Mouse (Mus musculus) heart, adult 18-20 months (tissue): Measurements from ENCODE around the gene Sez6l. TPM values are rescaled to one million over a fixed set of nuclear protein-coding genes. Genes with fewer than 3 reads are reported as not detected.
"Not testable (repeated sequence)": the region's sequence is repeated elsewhere in the genome, so short reads cannot be mapped to it uniquely, and the experiment has no call there.

ENCODE experiments used
- DNase-seq, 2 experiments: peaks; one replicate each; pipeline ENCODE4 v3.0.0; 2021 to 2022; ENCODE audit warnings: mixed read lengths in 1 of 2
- total RNA-seq, 2 experiments: library from RNA; stranded (reverse); gene quantifications; 2 replicates each; pipeline ENCODE4 v1.2.3; 2021

The Sez6l gene
- total RNA-seq, 2 experiments from 2014 or later, result 0.05 to 0.10 TPM

DNA sequence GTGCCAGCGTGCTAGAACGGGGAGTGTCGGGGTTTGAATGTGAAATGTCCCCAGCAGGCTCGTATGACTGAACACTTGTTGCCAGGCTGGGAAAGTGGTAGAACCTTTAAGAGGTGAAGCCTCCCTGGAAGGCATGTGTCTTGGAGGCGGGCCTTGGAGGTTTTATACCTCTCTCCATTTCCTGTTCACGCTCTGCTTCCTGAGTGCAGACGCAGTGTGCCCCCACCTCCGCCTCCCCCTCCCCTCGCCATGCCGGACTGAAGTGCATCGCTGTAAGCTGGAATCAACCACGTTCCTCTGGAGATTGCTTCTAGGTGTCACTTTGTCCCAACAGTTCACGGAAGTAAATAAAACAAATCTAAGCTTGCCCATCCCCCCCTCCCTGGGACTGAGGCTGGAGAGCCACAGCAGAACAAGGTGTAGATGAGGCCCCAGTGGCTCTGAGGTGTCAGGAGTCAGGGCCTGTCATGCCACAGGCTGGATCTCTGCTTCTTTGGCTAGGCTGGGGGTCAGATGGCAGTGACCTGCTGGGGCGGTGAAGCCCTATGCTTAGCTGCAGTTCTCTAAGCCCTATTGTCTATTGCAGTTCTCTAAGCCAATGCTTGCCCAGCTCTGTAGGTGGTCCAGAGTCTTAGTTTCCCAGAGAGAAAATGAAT is 145.7 kb downstream of the Sez6l start:
- DNase-seq, result no peak

DNA sequence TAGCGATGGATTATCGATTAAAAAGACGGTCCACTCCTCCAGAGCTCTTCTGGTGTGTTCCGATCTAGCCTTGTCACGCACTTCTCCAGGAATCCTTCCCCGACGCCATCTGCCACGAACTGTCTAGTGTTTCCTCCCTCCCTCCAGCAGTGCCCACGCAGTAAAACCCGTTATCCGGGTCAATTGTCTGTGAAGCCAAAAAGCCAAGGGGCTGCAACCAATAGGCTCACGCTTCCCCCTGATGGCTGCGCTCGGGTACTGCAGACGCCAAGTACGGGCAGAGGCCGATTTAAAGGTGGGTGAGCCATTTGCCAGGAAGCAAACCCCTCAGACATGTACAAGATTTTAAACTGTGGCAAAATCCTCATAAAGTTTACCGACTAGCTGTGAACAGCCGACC is 148.0 kb downstream of the Sez6l start:
- peak; percentile 38 to 67 for DNase-seq

DNA sequence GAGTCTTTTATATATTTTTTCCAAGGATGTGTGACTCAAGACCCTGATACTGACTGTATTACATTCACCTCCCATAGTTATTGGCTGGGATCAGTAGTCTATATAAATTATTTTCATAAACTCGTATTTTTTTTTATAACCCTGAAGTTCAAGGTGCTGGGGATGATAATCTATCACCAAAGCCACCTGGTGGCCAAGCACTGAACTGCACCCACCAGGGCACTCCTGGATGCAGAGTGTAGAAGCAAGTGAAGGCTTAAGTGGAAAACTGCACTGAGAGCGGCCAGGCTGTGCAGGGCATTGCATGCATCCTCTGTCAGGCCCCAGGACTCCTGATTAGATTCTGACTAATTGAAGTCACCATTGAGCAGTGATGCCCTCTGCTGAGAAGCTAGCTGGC is 149.7 kb downstream of the Sez6l start:
- peak; percentile 27 to 59 for DNase-seq

DNA sequence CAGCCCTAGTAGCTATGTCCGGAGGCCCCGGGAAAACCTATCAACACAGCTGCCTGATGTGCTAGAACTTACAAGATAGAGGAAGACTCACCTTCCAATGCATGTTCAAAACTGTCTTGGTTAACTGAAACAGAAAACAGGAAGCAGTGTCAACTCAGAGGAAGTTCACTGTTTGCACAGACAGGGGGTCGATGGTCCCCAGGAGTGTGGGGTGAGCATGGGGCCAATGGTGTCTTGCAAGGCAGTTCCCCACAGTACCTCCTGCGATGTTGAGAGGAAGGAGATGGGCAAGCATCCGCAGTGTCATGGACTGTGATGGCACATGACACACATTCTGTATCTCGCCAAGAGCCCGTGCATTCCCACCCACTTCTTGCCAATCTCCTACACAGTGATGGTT is 150.3 kb downstream of the Sez6l start:
- DNase-seq, result no peak

DNA sequence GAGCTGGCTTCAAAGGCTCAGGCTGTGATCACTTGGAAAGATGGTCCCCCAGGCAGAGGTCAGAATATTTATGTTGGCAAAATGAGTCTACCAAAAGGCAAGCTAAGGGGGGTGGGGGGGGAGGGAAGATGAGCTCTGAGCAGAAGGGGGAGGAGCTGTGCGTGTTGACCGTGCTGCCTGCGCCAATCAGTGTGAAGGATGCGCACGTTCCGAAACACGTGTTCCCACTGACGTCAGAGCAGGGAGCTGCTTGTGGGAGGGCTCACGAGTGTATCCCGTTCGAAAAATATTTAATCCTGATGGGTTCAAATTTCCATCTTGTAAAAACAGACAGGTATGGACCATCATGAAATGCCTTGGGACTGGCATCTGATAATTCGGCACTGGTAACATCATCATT is 157.4 kb downstream of the Sez6l start:
- no peak for DNase-seq

DNA sequence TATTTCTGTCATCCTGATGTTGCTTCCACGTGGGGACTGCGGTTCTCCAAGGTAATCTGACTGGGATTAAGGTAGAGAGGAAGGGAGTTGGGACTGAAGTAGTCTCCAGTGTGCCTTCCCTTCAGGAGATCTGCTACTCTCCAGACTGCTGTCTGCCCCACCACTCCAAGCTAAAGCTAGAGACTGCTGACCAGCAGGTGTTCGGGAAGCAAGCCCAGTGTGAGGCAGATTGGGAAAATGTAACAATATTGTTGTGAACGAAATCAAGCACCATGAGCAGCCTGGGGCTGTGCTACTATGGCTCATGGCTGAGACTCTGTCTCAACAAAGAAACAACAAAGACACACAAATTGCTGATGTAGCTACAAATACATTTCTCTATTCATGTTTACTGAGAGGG is 159.0 kb downstream of the Sez6l start:
- DNase-seq, result no peak

DNA sequence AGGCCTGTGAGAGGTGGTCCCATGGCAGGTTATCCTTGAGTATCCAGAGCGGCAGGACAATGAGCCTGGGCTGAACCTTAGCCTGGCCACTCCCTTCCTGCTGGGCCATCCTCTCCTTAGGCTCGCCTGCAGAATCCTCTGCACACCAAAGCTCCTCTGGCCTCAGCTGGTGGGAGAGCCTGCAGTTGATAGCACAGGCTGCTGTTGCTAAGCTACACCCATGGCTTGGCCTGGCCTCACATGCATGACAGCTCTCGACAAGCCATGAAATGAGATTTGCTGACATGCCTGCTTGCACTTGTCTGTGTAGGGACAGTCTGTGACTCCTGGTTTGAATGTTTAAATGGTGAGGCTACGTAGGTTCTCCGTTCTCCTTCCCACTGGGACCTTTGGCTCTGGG is 160.3 kb downstream of the Sez6l start:
- DNase-seq, result no peak

DNA sequence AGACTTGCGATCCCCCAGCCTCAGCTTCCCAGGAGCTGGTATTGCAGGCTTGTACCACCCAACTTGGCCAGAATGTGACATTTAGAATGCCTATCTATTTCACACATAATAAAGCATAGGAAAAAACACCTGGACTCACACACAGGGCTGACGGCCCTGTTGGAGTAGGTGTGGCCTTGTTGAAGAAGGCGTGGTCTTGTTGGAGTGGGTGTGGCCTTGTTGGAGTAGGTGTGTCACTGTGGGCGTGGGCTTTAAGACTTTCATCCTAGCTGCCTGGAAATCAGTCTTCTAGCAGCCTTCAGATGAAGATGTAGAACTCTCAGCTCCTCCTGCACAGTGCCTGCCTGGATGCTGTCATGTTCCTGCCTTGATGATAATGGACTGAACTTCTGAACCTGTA is 164.2 kb downstream of the Sez6l start:
- DNase-seq, result not testable (repeated sequence)

DNA sequence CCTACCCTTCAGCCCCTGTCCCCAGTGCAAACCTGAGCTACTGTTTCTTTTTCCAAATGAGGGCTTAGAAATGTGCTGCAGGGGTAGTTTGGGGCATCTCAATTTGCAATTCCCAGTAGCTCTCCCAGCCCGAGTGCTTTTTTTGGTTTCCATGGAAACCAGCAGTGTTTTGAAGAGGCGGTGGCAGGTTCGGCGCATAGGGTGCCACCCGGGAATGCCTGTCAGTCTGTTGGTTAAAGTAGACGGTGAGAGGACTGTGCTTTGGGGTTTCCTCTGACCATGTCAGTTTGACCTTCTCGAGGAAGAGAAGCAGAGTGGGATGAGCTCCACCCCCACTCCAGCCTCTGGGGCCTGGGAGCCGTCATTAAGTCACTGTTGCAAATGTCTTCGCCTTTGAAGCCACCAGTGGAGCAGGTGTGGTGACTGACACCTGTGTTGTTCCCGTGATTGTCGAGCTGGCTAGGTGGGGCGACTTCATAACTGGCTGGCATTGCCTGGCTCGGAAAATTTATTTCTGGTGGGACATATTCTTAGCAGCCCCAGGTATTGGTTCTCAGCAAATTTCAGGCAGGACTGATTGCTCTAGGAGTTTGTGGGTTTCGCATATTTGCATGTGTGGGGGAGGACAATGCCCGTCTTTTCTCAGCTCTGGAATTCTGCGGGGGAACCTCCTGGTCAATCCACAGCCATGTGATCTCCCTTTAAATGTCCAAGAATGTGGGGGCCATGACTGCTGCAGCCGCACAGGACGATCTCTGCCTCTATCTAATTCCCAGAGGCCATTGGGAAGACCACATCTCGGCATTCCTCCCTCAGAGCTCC is 165.3 kb downstream of the Sez6l start:
- DNase-seq, result no peak

DNA sequence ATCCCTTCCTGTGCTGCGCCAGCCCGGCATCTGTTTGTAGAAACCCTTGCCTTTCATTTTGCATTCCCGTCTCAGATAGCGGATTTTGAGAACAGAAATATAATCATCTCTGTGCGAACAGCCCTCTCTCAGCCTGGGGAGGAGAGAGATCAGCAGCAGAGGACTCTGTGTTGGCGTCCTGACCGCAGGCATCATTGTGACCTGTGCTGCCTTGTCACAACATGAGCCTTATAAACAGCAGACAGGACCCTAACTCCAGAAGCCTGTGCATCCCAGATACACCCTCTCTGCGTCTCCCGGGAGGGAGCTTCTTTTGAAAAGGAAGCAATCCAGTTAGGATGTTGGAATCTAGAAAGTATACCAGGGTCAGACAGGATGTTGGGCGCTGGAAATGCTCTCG is 165.9 kb downstream of the Sez6l start:
- DNase-seq, result no peak

DNA sequence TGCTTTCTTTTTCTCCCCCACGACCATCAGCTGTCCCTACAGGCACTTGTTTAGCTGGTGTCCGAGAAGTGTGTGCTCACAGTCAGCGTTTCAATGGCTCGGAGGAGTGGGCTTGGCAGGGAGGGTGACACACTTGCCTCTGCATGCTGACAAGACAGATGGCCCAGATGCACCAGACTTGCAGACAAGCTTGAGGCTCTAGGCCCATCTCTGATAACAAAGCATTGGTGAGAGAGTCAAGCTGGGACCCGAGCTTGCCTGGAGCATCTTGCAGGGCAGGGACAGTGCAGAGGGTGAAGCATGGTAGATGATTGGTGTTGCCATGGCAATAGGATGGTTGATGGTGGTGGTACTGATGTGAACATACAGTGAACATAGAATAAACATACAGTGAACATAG is 167.7 kb downstream of the Sez6l start:
- no peak for DNase-seq

DNA sequence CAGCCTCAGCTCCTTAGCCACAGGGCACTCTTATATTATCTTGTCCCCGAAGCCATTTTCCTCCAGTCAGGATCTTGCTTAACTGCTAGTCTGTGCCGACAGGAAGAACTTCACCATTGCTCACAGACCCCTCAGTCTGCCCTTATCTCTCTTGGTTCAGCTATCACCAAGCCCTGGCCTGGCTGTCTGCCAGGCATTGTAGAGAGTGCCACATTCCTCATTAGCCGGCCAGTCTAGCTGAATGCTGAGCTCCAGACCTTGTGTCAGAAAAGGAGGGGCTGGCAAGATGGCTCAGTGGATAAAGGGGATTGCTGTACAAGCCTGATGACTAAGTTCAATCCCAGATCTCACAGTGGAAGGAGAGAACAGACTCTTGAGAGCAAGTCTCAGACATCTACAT is 171.0 kb downstream of the Sez6l start:
- DNase-seq, result no peak

DNA sequence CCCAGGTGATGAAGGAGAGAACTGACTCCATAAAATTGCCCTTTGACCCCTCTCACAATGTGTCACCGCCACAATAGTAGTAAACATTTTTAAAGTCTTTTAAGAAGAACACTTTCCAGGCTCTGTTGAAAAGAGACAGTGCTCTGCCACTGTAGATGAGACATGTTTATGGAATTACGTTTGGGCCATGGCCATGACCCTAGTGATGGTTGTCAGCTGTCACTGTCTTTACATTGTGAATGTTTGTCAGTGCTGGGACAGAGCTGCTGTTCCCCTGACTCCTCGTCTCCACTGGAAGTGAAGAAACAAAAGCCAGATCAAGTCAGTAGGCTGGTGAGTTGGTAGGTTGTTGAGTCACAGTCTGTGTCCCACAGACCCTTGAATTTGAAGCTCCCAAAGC is 174.5 kb downstream of the Sez6l start:
- no peak for DNase-seq

DNA sequence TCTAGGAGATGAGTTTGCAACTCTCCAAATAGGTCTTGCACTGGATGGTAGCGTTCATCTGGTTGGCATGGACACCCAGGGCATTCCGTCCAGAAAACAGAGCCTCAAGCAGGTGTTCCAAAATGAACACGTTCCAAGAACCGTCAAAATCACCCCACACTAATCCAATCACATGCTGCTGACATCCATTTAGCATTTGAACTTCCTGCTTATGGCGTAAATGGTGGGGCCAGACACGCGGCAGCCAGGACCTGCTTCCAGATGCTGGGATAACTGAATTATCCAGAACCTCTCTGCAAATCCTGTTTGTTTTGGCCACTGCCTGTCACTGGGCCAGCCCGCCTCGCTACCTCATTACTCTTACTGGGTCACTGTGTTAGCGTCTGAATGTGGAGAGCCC is 177.7 kb downstream of the Sez6l start:
- no peak for DNase-seq

DNA sequence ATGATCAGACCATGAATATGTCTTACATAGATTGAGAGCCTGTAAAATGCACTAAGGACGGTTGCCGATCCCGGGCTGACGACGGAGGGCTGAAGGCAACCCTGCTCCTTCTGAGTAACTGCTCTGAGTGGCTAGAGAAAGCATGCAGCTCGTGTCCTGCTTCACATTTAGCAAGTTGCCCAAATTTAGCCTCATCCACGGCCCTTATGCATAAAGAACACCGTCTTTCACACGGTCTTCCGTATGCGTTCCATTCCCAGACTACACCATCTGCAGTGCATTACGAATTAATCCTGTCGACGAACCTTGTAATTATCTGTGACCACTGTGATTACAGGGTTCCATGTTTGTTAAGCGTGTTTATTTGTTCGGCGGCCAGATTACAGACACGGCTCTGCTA is 180.9 kb downstream of the Sez6l start:
- DNase-seq, result no peak

DNA sequence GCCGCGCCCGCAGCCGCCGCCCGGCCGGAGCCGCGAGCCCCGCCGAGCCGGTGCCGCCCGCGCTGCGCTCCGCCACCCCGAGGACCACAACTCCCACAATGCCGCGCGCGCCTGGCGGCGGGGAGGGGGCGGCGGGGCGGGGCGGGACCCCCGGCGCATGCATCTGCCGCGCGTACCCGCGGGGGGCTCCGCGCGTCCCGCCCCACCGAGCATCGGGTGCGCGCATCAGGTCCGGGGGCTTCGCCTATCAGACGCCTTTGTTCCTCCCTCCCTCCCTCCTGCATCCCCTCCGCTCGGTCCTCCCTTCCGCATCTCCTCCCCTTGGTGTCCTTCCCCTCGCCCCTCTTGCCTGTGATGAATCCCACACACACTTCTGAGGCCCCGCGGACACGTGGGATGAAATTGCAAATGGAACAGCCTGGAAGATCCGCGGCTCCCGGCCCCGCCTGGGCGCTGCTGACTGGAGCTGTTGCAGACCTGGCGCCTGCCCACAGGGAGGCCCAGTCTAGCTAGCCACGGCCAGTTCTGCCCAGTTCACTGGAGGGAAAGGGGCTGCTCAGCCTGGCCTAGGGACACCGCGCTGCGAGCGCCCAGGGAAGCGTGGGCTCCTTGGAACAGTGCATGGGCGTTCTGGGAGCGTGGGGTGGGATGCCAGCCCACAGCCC is 182.1 kb downstream of the Sez6l start, which contains the start of gene Asphd2:
TSS of gene Asphd2 (minus strand) at position 88 of the 665 bp plus-strand sequence.
- DNase-seq, result peak; percentile 18 to 45

DNA sequence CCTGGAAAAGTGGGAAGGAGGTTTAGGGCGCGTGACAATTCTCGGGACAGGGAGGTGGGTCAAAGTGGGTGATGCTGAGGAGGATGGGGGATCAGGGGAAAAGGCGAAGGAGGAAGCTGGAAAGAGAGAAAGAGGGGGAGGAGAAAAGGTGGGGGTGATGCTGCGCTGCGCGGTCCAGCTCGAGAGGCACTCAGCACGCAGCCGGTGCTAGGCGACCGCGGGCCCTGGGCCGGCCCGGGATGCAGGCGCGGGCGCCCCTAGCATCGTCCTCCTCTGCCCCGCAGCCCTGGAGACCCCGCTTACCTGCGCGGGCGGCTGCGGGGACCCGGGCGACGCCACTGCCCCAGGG is 182.6 kb downstream of the Sez6l start:
- DNase-seq, result no peak

DNA sequence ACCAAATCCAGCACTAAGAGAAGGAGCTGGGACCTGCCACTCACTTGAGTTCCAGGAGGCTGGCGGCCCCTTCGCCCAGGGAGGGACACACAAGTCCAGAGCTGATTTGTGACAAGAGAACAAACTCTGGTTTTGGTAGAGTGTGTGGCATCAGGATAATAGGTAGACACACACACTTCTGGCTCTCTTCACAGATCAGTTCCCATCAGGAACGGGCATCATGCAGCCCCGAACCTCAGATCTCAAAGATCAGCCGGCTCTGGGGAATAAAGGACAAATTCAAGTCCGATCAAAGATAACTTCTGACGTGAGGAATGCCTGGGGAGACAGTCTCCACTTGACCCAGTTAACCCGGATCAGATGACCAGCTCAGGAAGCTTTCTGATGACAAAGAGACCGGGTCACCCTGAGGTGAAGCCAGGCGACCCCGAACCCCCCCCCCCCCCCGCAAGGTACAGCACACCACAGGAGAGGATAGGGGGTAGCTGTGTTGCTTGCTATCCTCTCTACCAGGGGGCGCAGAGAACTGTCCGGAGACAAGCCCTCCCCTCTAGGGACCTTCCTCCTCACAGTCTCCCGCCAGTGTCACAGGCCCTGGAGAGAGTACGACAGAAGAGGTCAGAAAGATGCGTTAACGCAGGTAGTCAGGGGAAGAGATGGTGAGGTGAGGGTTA is 183.1 kb downstream of the Sez6l start:
- DNase-seq, result no peak

DNA sequence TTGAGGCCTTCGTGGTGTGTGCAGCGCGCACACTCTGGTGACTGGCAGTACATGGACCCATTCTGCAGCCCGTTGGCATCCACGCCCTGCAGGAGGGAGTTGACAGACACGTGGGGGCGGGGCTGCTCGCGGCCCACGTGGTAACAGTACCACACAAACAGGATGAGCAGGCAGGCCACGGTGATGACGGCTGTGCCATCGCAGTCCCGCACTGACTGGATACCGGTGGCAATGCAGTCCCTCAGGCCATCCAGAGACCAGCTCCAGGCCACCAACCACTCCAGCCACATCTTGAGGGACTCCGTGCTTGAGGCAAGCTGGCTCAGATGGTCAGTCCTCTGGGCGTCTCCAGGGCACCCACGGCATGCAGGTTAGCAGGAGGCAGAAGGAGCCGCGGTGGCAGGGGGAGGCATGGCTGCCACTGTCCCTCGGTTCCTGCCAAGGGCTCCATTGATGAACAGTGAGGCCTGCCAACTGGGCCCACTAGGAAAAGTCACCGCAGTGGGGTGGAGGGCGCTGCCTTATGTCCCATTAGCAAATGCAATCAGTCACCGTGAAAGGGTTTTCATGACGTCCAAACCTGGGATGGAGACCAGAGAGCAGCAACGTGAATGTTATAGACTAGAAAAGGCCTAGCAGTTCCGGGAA is 185.2 kb downstream of the Sez6l start:
- no peak for DNase-seq

DNA sequence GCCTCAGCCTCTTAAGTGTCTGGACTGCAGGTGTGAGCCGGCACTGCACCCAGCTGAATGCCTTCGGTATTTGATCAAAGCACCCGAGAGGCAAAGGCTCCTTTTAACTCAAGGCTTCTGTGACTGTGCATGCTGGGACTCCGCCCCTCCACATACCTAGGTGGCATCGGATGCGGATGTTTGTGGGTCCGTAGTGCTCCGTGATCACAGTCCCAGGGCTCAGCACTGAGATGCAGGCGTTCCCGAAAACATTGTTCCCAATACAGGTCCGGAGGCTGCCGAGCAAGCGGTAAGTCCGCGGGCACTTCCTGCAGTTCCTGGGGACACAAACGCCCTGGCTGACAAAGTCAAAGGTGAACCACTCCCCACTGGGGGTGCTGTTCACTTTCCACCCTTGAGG is 186.0 kb downstream of the Sez6l start:
- no peak for DNase-seq

DNA sequence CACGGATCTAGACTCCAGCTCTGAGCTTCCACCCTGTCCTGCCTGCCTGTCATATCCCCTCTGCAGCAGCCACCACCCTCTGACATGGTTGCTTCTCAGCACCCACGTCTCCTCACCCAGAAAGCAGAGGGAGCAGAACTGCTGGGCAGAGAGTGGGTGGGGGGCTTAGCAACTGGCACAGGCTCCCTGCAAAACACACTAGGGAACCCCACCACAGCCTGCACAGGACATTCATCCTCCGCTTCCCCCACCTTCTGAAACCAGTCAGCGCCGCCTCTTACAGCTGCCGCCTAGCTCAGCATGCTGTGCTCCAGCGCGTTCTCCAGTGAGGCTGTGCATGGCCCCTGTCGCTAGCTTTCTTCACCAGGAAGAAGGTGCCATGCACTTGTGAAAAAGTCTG is 187.6 kb downstream of the Sez6l start:
- no peak for DNase-seq

DNA sequence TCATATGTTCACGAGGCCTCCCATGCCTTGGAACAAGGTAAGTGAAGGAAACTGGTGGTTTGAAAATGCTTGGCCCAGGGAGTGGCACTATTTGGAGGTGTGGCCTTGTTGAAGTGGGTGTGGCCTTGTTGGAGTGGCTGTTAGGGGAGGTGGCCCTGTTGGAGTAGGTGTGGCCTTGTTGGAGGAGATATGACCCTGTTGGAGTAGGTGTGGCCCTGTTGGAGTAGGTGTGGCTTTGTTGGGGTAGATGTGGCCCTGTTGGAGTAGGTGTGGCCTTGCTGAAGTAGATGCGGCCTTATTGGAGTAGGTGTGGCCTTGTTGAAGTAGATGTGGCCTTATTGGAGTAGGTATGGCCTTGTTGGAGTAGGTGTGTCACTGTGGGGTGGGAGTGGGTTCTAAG is 191.0 kb downstream of the Sez6l start:
- no peak for DNase-seq
